8 mouse cellular contexts compared by ENCODE assay signal in genomic region chr10:115252321-115252757, GRCm38 (mm10). TPM values are rescaled to one million over a fixed set of nuclear protein-coding genes. Genes with fewer than 3 reads are reported as not detected.
DNase-seq lines count a peak whose midpoint lies in the region; ATAC-seq and TF ChIP-seq lines count a peak whose summit lies in the region.

No protein-coding gene starts in this region.

- ATAC-seq in hindbrain, embryonic 13.5 days (ENCODE audit: low FRiP score) = no peak
- ATAC-seq in liver, embryonic 11.5 days (replicated peaks; ENCODE audit: low FRiP score) = peak; percentile 48
- ATAC-seq in midbrain, postnatal 0 days (ENCODE audit: low FRiP score) = no peak

- no peaks in the 10 kb centered on the region; the same call in none of the 2 replicates for H3K36me3 ChIP-seq in erythroblast, embryonic 14.5 days (ENCODE audit: control insufficient read depth)
- no peaks in the 10 kb centered on the region for H3K36me3 ChIP-seq in hindbrain, embryonic 13.5 days
- no peaks in the 10 kb centered on the region for H3K36me3 ChIP-seq in liver, embryonic 11.5 days (ENCODE audit: control insufficient read depth, insufficient read depth, low read length)
- H3K36me3 ChIP-seq in midbrain, postnatal 0 days (ENCODE audit: insufficient read depth, low read length) = no peaks in the 10 kb centered on the region

- no peak for DNase-seq in left cerebral cortex, adult 2 months (ENCODE audit: extremely low spot score in 1 of 2, low spot score in 2 of 2)
- no peak for DNase-seq in left cerebral cortex, postnatal 4 days
- peak; percentile 49 for DNase-seq in liver, embryonic 11.5 days (ENCODE audit: low spot score)
- DNase-seq in midbrain, postnatal 0 days (ENCODE audit: low spot score) = no peak
- DNase-seq in yolk sac, embryonic 10.5 days (ENCODE audit: low spot score) = peak; percentile 56
- no peak for DNase-seq in layer of hippocampus, postnatal 14 days (ENCODE audit: low spot score in 2 of 2)

- H3K27ac ChIP-seq in left cerebral cortex, adult 2 months = no peak overlapping the region; the same call in 1 of the 2 replicates
- H3K27ac ChIP-seq in hindbrain, embryonic 13.5 days = no peak overlapping the region
- H3K27ac ChIP-seq in liver, embryonic 11.5 days (ENCODE audit: low read depth, low read length) = peak overlapping the region; percentile 79
- no peak overlapping the region for H3K27ac ChIP-seq in midbrain, postnatal 0 days (ENCODE audit: low read depth, low read length)

- H3K4me3 ChIP-seq in left cerebral cortex, adult 2 months = peak overlapping the region; percentile 99
- H3K4me3 ChIP-seq in erythroblast, embryonic 14.5 days (replicated peaks) = peak overlapping the region; percentile 89
- peak overlapping the region; percentile 93 for H3K4me3 ChIP-seq in hindbrain, embryonic 13.5 days
- peak overlapping the region; percentile 93 for H3K4me3 ChIP-seq in liver, embryonic 11.5 days (ENCODE audit: low read depth, low read length)
- H3K4me3 ChIP-seq in midbrain, postnatal 0 days (ENCODE audit: low read depth, low read length) = peak overlapping the region; percentile 99

- WGBS in hindbrain, embryonic 13.5 days = 13% methylated on average over 10 of the region's 10 CpGs
- WGBS in liver, embryonic 11.5 days = 1% methylated on average over 10 of the region's 10 CpGs
- WGBS in midbrain, postnatal 0 days = 15% methylated on average over 10 of the region's 10 CpGs

- H3K9me3 ChIP-seq in erythroblast, embryonic 14.5 days (ENCODE audit: control insufficient read depth, low read length) = no peaks in the 10 kb centered on the region
- H3K9me3 ChIP-seq in hindbrain, embryonic 13.5 days = no peaks in the 10 kb centered on the region
- H3K9me3 ChIP-seq in liver, embryonic 11.5 days (ENCODE audit: control insufficient read depth, low read length) = no peaks in the 10 kb centered on the region
- H3K9me3 ChIP-seq in midbrain, postnatal 0 days (ENCODE audit: low read length) = no peaks in the 10 kb centered on the region

- H3K4me2 ChIP-seq in hindbrain, embryonic 13.5 days = peak overlapping the region; percentile 64
- peak overlapping the region; percentile 93 for H3K4me2 ChIP-seq in liver, embryonic 11.5 days
- peak overlapping the region; percentile 59 for H3K4me2 ChIP-seq in midbrain, postnatal 0 days (ENCODE audit: low read depth, low read length, poor library complexity, severe bottlenecking)

- H3K9ac ChIP-seq in hindbrain, embryonic 13.5 days = peak overlapping the region; percentile 67
- peak overlapping the region; percentile 65 for H3K9ac ChIP-seq in liver, embryonic 11.5 days (ENCODE audit: low read depth, low read length)
- peak overlapping the region; percentile 51; the same call in 1 of the 2 replicates for H3K9ac ChIP-seq in midbrain, postnatal 0 days (replicated peaks; ENCODE audit: low read length, poor library complexity, severe bottlenecking)

- no peak for TF ChIP-seq CTCF in left cerebral cortex, adult 2 months (IDR thresholded peaks at IDR 0.05)
- no peak for TF ChIP-seq CTCF in midbrain, postnatal 0 days (IDR thresholded peaks at IDR 0.05)

- intact Hi-C loops in left cerebral cortex, adult 2 months (cut with DNase I) = no loop called here
- intact Hi-C loops in left cerebral cortex, postnatal 4 days (cut with DNase I) = no loop called here

- peaks cover 47% of the 10 kb centered on the region for H3K4me1 ChIP-seq in erythroblast, embryonic 14.5 days (ENCODE audit: control insufficient read depth)
- peaks cover 31% of the 10 kb centered on the region for H3K4me1 ChIP-seq in hindbrain, embryonic 13.5 days (replicated peaks)
- H3K4me1 ChIP-seq in liver, embryonic 11.5 days (replicated peaks; ENCODE audit: control insufficient read depth, insufficient read depth, low read length) = peaks cover 29% of the 10 kb centered on the region
- H3K4me1 ChIP-seq in midbrain, postnatal 0 days (ENCODE audit: insufficient read depth, low read length) = peaks cover 7% of the 10 kb centered on the region

- no peaks in the 10 kb centered on the region; the same call in 1 of the 2 replicates for H3K27me3 ChIP-seq in erythroblast, embryonic 14.5 days (ENCODE audit: control insufficient read depth)
- no peaks in the 10 kb centered on the region for H3K27me3 ChIP-seq in hindbrain, embryonic 13.5 days
- H3K27me3 ChIP-seq in liver, embryonic 11.5 days (replicated peaks; ENCODE audit: control insufficient read depth, insufficient read depth, low read length) = no peaks in the 10 kb centered on the region
- H3K27me3 ChIP-seq in midbrain, postnatal 0 days (ENCODE audit: insufficient read depth, low read length) = no peaks in the 10 kb centered on the region

RNA-seq across cellular contexts. Expression of gene Tbc1d15, which starts 1.1 kb away (rescaled TPM):
- 10 to 100 TPM; 53.6 to 56.9 TPM for total RNA-seq in left cerebral cortex, adult 2 months (2021)
- 10 to 100 TPM; 37.0 to 38.4 TPM for total RNA-seq in left cerebral cortex, postnatal 4 days (2021)
- 0.24 and 0.50 TPM in 2 replicates for polyA plus RNA-seq in erythroblast, embryonic 14.5 days (2012)
- 31.6 and 36.7 TPM in 2 replicates for polyA plus RNA-seq in hindbrain, embryonic 13.5 days (2015; fragmentation: Nextera tagmentation; extraction: Ambion mirVana)
- 61.6 and 72.9 TPM in 2 replicates for polyA plus RNA-seq in liver, embryonic 11.5 days (2014; fragmentation: Nextera tagmentation; extraction: Ambion mirVana)
- total RNA-seq in midbrain, postnatal 0 days (2014; rRNA removed) = 6.5 and 11.0 TPM in 2 replicates
- 27.2 and 28.3 TPM in 2 replicates for polyA plus RNA-seq in midbrain, postnatal 0 days (2015; fragmentation: Nextera tagmentation; extraction: Ambion mirVana)
- total RNA-seq in layer of hippocampus, postnatal 14 days (2021) = 10 to 100 TPM; 46.8 to 58.0 TPM

Comparison
In these comparisons a context has a peak if more than half of its experiments do, and no peak if none do; other contexts are left out.
1. DNase-seq: peak in liver, embryonic 11.5 days (single experiment) and yolk sac, embryonic 10.5 days (single experiment); none in left cerebral cortex, adult 2 months (0 of 2), left cerebral cortex, postnatal 4 days (single experiment), midbrain, postnatal 0 days (single experiment) and layer of hippocampus, postnatal 14 days (0 of 2).
2. Peak in every context shown above with its lines, with median percentiles within 50 percentile points of each other: H3K4me3 ChIP-seq, H3K4me2 ChIP-seq and H3K9ac ChIP-seq.